Mouse (Mus musculus): Measurements from ENCODE around the gene Apol7c. TPM values are rescaled to one million over a fixed set of nuclear protein-coding genes. Genes with fewer than 3 reads are reported as not detected.
"Not testable (repeated sequence)": the region's sequence is repeated elsewhere in the genome, so short reads cannot be mapped to it uniquely, and the experiment has no call there.

Apol7c gene
- polyA plus RNA-seq, 1 experiment from 2014 or later = not detected

DNA sequence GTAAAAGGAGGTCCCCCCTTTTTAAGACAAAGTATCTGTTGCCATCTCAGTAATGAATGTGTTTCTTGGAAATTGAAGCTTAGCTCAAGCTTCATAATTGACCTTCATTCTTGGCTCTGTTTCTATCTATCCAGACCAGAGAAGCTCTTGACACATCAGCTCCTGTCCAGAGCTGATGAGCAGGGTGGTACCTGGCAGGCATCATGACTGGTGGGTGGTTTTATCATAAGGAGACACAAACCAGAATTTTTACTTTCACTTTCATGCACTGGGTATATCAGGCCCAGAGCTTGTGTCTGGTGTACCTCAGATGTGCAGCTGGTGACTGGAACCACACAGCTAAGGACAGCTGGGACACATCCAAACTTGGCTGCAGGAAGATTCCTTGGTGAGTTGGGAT is 25.1 kb downstream of the Apol7c start, which contains the start of gene Apol11a:
Gene Apol11a (plus strand): TSS at position 306 of the 400 bp plus-strand sequence.
- not testable (repeated sequence) for H3K27me3 ChIP-seq (ENCODE audit: control insufficient read depth, insufficient read depth, low read length); H3K4me1 ChIP-seq (ENCODE audit: control insufficient read depth, insufficient read depth, low read length); ATAC-seq (ENCODE audit: insufficient number of reproducible peaks, low FRiP score, low TSS enrichment, low read depth); H3K9ac ChIP-seq (ENCODE audit: low read length); H3K4me2 ChIP-seq (ENCODE audit: low read depth, severe bottlenecking); DNase-seq (ENCODE audit: low spot score); H3K36me3 ChIP-seq (ENCODE audit: control insufficient read depth, insufficient read depth, low read length); H3K9me3 ChIP-seq (ENCODE audit: control insufficient read depth, low read length); H3K27ac ChIP-seq (replicated peaks; ENCODE audit: low read depth, low read length); H3K4me3 ChIP-seq (ENCODE audit: low read depth, low read length)

DNA sequence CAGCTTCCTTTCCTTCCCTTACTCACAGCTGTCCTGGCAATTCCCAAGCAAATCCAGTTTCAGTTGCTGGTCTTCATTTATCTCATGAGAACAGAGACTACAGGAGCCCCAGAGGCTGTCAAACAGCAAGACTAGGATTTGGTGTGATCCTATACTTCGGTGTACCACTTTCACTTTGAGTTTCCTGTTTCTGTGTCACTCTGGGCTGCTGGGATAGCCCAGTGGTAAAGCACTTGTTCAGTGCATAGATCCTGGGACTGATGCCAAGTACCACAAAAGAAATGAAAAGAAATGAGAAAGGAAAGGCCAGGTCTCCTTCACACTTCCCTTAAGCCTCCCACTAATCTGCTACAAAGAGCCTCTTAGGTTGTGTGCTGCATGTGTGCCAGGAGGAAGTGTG is 38.4 kb downstream of the Apol7c start:
- H3K4me2 ChIP-seq (ENCODE audit: low read depth, severe bottlenecking); H3K27ac ChIP-seq (replicated peaks; ENCODE audit: low read depth, low read length); H3K27me3 ChIP-seq (ENCODE audit: control insufficient read depth, insufficient read depth, low read length); ATAC-seq (ENCODE audit: insufficient number of reproducible peaks, low FRiP score, low TSS enrichment, low read depth); H3K9ac ChIP-seq (ENCODE audit: low read length); H3K4me1 ChIP-seq (ENCODE audit: control insufficient read depth, insufficient read depth, low read length); H3K9me3 ChIP-seq (ENCODE audit: control insufficient read depth, low read length); H3K4me3 ChIP-seq (ENCODE audit: low read depth, low read length); DNase-seq (ENCODE audit: low spot score); H3K36me3 ChIP-seq (ENCODE audit: control insufficient read depth, insufficient read depth, low read length): not testable (repeated sequence)
- 64% methylated on average over 1 of the region's 1 CpGs for WGBS

DNA sequence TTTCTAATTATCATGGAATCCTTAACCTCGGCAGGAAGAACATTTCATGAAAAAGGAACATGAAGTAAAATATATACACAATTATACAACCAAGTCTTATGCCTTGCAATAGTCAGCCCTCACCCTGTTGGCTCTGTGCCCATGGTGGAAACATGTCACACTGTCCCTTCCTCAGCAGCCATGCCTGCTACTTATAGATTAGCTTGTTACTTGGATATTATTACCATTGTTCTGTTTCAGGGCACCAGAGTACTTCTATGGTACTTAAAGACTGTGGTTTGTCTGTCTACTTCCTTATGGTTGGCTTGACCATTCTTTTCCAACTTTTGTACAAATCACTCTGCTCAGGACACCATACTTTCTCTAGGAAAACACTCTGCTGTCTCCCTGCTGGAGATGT is 39.9 kb downstream of the Apol7c start:
- not testable (repeated sequence) for H3K9ac ChIP-seq (ENCODE audit: low read length); H3K4me1 ChIP-seq (ENCODE audit: control insufficient read depth, insufficient read depth, low read length); H3K9me3 ChIP-seq (ENCODE audit: control insufficient read depth, low read length); H3K27me3 ChIP-seq (ENCODE audit: control insufficient read depth, insufficient read depth, low read length); H3K4me2 ChIP-seq (ENCODE audit: low read depth, severe bottlenecking); H3K36me3 ChIP-seq (ENCODE audit: control insufficient read depth, insufficient read depth, low read length); ATAC-seq (ENCODE audit: insufficient number of reproducible peaks, low FRiP score, low TSS enrichment, low read depth); H3K4me3 ChIP-seq (ENCODE audit: low read depth, low read length); DNase-seq (ENCODE audit: low spot score); H3K27ac ChIP-seq (replicated peaks; ENCODE audit: low read depth, low read length)
- WGBS = no CpG with 5 or more reads among the region's 1 CpGs

DNA sequence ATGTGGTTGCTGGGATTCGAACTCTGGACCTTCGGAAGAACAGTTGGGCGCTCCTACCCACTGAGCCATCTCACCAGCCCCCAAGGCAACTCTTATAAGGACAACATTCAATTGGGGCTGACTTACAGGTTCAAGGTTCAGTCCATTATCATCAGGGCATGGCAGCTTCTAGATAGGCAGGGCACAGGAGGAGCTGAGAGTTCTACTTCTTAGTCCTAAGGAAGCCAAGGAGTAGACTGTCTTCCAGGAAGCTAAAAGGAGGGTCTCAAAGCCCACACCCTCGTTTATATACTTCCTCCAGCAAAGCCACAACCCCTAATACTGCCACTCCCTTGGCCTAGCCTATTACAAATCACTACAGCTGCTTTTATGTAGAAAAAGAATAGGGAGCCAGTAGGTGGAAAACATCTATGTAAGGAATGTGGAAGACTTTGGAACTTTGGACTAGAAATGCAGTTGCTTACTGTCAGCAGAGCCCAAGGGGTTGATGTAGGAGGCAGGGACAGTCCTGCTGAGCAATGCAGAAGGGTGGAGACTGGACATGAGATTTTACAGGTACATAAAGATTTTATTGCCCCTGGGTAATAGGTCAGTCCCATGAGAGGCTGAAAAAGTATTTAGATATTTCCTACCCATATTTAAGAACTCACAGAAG is 50.8 kb downstream of the Apol7c start:
- H3K4me3 ChIP-seq (ENCODE audit: low read depth, low read length) = no peak overlapping the region
- H3K9me3 ChIP-seq (ENCODE audit: control insufficient read depth, low read length) = no peaks in the 10 kb centered on the region
- no peak overlapping the region for H3K4me2 ChIP-seq (ENCODE audit: low read depth, severe bottlenecking)
- H3K27me3 ChIP-seq (ENCODE audit: control insufficient read depth, insufficient read depth, low read length) = no peaks in the 10 kb centered on the region
- DNase-seq (ENCODE audit: low spot score) (no peak), ATAC-seq (ENCODE audit: insufficient number of reproducible peaks, low FRiP score, low TSS enrichment, low read depth) (no peak)
- no peak overlapping the region for H3K9ac ChIP-seq (ENCODE audit: low read length)
- H3K4me1 ChIP-seq (ENCODE audit: control insufficient read depth, insufficient read depth, low read length) = no peaks in the 10 kb centered on the region
- no peaks in the 10 kb centered on the region for H3K36me3 ChIP-seq (ENCODE audit: control insufficient read depth, insufficient read depth, low read length)
- 78% methylated on average over 4 of the region's 4 CpGs for WGBS
- no peak overlapping the region for H3K27ac ChIP-seq (replicated peaks; ENCODE audit: low read depth, low read length)

DNA sequence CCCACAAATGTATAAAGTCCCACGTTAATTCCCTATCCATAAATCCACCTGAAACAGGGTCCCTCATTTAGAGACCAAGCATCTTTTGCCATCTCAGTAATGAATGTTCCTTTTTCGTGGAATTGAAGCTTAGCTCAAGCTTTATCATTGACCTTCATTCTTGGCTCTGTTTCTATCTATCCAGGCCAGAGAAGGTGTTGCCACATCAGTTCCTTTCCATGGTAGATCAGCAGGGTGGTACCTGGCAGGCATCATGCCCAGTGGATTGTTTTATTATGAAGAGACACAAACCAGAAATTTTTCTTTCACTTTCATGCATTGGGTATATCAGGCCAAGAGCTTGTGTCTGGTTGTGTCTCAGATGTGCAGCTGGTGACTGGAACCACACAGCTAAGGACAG is 56.4 kb downstream of the Apol7c start, which contains the start of gene Apol10a:
Gene Apol10a (plus strand): TSS at position 355 of the 400 bp plus-strand sequence.
- not testable (repeated sequence) for ATAC-seq (ENCODE audit: insufficient number of reproducible peaks, low FRiP score, low TSS enrichment, low read depth); H3K4me1 ChIP-seq (ENCODE audit: control insufficient read depth, insufficient read depth, low read length); H3K4me3 ChIP-seq (ENCODE audit: low read depth, low read length); H3K4me2 ChIP-seq (ENCODE audit: low read depth, severe bottlenecking); H3K9me3 ChIP-seq (ENCODE audit: control insufficient read depth, low read length); H3K36me3 ChIP-seq (ENCODE audit: control insufficient read depth, insufficient read depth, low read length); H3K9ac ChIP-seq (ENCODE audit: low read length); DNase-seq (ENCODE audit: low spot score); H3K27me3 ChIP-seq (ENCODE audit: control insufficient read depth, insufficient read depth, low read length); H3K27ac ChIP-seq (replicated peaks; ENCODE audit: low read depth, low read length)
- 81% methylated on average over 2 of the region's 2 CpGs for WGBS

Other genes with a start within 250 kb of the Apol7c start
- gene Rbfox2, start 226.3 kb downstream of the Apol7c start, polyA plus RNA-seq (2014; fragmentation: Nextera tagmentation; extraction: Ambion mirVana) = 71.5 and 74.2 TPM in 2 replicates
- not detected in 2 replicates for gene Apol7a, start 134.2 kb downstream of the Apol7c start, polyA plus RNA-seq (2014; fragmentation: Nextera tagmentation; extraction: Ambion mirVana)
- not detected in 2 replicates for gene Apol9a, start 122.2 kb downstream of the Apol7c start, polyA plus RNA-seq (2014; fragmentation: Nextera tagmentation; extraction: Ambion mirVana)
- not detected in 2 replicates for gene Apol7b, start 85.8 kb downstream of the Apol7c start, polyA plus RNA-seq (2014; fragmentation: Nextera tagmentation; extraction: Ambion mirVana)
- gene Apol10a, start 56.3 kb downstream of the Apol7c start, polyA plus RNA-seq (2014; fragmentation: Nextera tagmentation; extraction: Ambion mirVana) = not detected in 2 replicates
- gene Apol11a, start 25.0 kb downstream of the Apol7c start, polyA plus RNA-seq (2014; fragmentation: Nextera tagmentation; extraction: Ambion mirVana) = not detected in 2 replicates
- not detected in 2 replicates for gene 1700025B11Rik, start 28.6 kb upstream of the Apol7c start, polyA plus RNA-seq (2014; fragmentation: Nextera tagmentation; extraction: Ambion mirVana)
- gene Apol10b, start 62.8 kb upstream of the Apol7c start, polyA plus RNA-seq (2014; fragmentation: Nextera tagmentation; extraction: Ambion mirVana) = 0.08 TPM in 1 of 2 replicates, not detected in the other
- not detected in 2 replicates for gene Gm36245, start 65.9 kb upstream of the Apol7c start, polyA plus RNA-seq (2014; fragmentation: Nextera tagmentation; extraction: Ambion mirVana)
- 0.16 TPM in 1 of 2 replicates, not detected in the other for gene Apol11b, start 110.0 kb upstream of the Apol7c start, polyA plus RNA-seq (2014; fragmentation: Nextera tagmentation; extraction: Ambion mirVana)
- gene Apol7e, start 165.5 kb upstream of the Apol7c start, polyA plus RNA-seq (2014; fragmentation: Nextera tagmentation; extraction: Ambion mirVana) = not detected in 2 replicates
- not detected in 2 replicates for gene Apol9b, start 195.7 kb upstream of the Apol7c start, polyA plus RNA-seq (2014; fragmentation: Nextera tagmentation; extraction: Ambion mirVana)
- gene Apol8, start 223.7 kb upstream of the Apol7c start, polyA plus RNA-seq (2014; fragmentation: Nextera tagmentation; extraction: Ambion mirVana) = not detected in 2 replicates